Mouse (Mus musculus) adrenal gland, postnatal 25 days (tissue): ENCODE measurements around the gene Rchy1. TPM values are rescaled to one million over a fixed set of nuclear protein-coding genes. Genes with fewer than 3 reads are reported as not detected.

Source experiments
- DNase-seq: peaks from one replicate; pipeline ENCODE4 v3.0.0; 2021; ENCODE audit warnings: mixed read lengths
- long read RNA-seq: library from polyadenylated mRNA; stranded (forward); transcript quantifications from one replicate; pipeline ENCODE4 v2.0.0, GENCODE M21; 2021
- total RNA-seq: library from RNA; stranded (reverse); gene quantifications from 2 replicates; pipeline ENCODE4 v1.2.3, GENCODE M21; 2021

The Rchy1 gene
- 66.9 and 85.4 TPM in 2 replicates for total RNA-seq
- long read RNA-seq, transcript Rchy1-205 (1 exons, 1,046 nt) = minor isoform, 6 of 98 reads
- long read RNA-seq, transcript Rchy1-201 (9 exons, 1,967 nt) = major isoform, 78 of 98 reads
- long read RNA-seq, partial matches to known transcripts = 4 of 98 reads
- long read RNA-seq, other reads (novel, unspliced or antisense) = 8 of 98 reads

DNA sequence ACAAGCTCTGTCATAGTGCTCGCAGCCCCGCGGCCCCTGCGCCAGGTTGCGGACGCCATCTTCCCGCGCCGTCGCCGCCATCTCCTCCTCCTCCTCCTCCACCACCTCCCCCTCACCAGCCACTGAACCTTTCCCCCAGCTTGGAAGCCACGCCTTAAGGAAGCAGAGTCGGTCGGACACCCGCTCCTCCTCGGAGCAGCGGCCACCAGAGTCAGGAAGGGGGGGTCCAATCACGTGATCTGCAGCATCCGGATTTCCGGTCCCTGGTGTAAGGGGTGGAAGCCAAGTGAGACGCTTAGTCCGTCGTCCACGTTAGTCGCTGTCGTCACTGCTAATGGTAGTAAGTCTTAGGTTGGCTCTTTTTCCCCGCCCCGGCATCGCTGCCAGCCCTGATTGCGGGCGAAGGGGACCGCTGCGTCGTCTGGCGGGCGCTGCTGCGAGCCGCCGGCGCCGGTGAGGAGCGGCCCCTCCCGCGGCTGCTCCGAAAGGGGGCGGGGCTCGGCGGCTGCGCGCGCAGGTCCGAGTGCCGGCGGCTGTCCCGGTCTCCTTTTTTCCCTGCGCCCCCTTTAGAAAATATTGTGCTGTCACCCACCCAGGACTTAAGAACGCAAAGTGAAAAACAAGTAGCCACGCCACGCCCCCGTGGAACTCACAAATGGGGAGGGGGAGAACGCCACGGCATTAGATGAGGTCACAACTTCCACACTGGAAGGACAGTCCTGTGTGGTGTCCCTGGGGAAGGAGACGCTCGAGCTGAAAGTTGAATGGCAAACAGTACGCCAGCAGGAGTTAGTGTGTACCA is at the start of gene Rchy1:
Gene Rchy1 (minus strand): TSS at position 430 of the 802 bp plus-strand sequence.
- peak; percentile 95 for DNase-seq

DNA sequence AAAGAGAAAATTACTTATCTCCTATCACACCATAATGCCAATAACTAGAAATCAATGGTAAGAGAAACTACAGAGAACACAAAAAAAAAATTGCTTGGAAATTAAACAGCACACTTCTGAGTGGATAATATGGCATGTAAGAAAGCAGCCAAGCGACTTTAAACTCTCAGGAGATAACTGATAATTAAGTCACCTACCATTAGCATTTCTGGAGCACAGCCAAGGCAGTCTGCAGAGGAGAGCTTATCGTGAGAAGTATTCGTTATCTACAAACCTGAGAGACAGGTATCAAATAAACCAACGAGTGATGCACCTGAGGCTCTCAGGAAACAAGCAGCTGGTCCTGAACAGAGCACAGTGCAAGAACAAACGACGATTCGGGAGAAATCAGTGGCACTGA is 48.9 kb upstream of the Rchy1 start:
- DNase-seq = no peak

DNA sequence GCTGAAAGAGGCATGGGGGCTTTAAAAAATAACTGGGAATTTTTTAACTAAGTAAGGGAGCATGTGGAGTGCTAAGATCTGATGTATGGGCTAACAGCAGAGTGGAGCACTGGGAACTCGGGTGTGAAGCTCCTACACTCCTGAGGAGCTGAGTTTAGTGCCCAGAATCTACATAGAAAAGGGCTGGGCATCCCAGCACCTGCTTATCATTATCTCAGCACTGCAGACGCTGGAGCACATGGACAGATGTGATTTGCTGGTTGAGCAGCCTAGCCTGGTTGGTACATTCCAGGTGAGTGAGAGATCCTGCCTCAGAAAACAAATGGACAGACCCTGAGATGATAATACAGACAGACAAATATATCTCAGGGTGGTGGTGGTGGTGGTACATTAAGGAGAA is 47.0 kb upstream of the Rchy1 start:
- DNase-seq = no peak

DNA sequence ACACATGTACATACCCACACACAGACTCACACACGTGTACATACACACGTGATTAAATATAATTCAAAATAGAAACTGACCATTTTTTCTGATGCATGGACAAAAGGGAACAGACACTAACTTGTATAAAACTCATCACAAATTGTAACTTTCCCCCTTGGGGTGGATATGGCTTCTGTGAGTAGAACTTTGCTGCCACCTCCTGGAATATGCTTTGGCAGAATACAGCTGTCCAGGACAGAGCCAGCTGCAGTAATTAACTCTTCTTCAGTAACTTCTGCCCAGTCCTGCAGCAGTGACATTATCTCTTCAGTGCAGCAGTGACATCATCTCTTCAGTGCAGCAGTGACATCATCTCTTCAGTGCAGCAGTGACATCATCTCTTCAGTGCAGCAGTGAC is 40.1 kb upstream of the Rchy1 start:
- DNase-seq = no peak

DNA sequence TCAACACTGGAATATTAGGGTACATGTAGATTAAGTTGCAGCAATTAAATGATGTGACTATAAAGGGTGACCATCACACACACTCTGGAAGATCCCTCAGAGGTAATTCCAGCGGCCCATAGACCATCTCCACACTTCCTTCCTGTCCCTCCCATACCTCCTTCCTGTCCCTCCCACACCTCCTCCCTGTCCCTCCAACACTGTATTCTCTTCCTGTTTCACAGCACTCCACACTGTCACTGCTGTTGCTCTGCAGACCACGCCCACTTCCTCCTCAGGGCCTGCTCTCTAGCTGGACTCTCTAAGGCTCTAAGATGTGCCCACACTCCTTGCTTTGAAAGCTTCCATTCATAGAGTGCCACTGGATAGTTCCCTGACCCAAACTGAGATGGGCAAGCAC is 37.9 kb upstream of the Rchy1 start:
- DNase-seq = no peak

DNA sequence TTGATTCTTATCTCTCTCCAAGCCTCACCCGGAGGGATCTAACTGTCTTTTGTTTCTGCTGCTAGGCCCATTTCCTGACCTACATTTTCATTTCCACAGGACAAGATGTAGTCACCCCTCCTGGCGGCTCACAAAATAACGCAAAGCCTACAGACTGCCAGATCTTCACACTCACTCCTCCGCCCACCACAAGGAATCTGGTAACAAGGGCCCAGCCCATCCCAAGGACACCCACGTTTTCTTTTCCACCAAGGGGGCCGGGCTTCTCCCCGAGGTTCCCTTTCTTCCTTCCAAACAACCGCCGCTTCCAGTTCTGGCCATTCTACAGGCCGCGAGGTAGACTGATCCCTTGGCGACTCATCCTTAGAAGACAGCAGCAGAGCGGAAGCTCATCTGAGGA is 31.7 kb upstream of the Rchy1 start:
- peak; percentile 13 for DNase-seq

DNA sequence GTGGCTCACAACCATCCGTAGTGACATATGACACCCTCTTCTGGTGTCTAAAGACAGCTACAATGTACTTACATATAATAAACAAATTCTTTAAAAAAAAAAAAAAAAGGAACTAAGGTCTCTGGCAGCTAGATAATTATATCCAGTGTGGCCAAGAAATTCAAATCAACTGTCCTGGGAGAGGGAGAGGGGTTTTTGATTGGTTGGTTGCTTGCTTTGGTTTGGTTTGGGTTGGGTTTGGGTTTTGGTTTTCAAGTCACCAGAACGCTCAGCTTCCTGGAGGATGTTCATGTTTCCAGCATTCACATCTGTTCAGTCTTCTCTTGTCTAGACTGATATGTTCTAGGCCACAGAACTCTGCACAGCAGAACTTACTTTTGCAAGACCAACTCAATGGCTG is 30.2 kb upstream of the Rchy1 start:
- no peak for DNase-seq

DNA sequence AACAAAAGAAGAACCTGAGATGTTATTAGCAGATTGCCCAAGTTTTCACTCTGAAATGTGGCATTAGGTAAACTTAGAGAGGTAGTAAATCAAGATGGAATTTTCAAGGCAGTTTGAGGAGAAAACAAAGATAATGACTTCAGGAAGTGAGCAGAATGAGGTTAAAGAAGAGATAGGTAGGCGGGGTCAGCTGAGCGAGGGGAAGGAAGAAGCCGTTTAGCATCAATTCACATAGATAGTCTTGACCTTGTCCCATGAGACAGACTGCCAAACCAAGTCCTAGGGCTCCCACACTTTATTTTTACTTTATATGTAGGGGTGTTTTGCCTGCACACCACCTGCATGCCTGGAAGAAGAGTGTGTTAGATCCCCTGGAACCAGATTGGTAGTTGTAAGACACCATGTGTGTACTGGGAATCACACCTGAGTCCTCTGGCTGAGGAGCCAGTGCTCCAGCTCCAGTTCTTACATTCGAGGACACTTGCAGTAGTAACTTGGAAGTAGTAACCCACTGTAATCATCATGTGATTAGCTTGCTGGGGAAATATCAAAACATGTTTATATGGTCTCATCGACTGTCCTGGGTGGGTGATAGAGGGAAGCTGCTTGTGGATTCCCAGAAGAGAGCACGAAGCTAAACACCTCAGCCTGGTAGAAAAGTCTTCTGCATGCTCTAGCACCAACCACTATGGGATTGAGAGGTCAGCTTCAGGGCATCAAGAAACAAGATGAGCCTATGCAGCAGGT is 28.5 kb upstream of the Rchy1 start:
- no peak for DNase-seq

DNA sequence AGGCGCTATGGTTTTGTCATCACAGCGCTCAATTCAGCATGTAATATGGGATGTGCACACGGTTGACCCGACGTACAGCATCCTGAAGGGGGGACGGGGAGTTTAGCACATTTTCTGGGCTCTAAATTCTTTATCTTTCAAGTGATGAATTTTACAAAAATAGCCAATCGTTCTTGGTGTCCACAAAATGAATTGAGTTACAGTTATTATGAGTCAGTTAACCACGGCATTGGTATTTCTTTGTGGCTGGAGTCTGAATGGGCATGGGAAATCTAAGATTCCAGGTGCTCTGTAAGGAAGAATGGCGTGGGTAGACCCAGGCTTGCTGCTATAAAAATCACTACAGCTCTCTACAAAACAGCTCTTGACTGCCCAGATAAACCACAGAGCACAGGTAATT is 26.4 kb upstream of the Rchy1 start:
- no peak for DNase-seq

DNA sequence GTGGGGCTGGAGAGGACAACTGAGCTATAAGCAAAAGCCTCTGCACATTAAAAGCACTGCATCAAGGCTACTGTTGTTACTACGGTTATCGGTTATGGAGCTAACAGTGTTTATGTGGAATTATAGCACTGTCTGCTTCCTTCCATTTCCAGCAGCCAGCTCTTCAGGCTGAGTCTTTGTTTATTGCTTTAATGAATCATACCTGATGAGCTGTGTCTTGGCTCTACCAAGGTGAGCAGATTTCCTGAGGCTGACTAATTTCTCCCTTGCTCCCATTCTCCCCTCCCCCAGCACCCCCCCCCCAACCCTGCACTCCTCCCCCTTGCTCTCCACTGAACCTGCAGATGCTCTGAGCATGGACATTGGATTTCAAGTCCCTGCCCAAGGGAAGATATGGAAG is 24.9 kb upstream of the Rchy1 start:
- DNase-seq = no peak

DNA sequence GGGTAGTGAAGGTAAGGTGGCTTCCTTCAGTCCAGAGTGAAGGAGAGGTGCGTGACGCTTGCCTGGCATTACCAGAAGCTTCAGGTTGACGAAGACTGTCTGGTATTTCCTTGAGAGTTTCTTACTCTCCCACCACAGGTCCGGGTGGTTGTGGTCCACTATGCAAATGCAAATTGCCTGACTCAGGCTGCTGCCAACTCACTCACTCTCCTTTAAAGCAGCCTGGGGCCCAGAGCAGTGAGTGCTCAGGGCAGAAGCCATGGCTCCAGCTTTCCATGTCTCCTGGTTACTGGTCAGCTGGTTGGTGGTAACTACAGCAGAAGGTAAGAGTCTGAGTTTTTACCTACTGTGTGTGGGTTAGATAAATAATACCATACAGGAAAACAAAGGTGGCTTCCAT is 24.4 kb upstream of the Rchy1 start, which contains the start of gene Odaph:
Gene Odaph (plus strand): TSS at position 240 of the 400 bp plus-strand sequence.
- DNase-seq = no peak

DNA sequence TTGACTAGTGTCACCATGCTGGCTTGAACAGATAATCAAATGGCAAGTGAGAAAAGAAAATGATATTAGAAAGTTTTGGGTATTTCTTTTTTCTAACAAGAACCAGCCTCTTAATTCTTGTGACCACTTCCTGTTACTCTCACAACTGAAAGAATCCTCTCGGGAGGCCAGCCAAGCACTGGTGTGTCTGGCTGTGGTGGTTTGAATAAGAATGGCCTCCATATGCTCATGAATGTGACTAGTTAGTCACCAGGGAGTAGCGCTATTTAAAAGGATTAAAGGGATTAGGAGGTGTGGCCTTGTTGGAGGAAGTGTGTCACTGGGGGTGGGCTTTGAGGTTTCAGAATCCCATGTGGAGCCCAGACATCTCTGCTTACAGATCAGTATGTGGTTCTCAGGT is 22.9 kb upstream of the Rchy1 start:
- no peak for DNase-seq

DNA sequence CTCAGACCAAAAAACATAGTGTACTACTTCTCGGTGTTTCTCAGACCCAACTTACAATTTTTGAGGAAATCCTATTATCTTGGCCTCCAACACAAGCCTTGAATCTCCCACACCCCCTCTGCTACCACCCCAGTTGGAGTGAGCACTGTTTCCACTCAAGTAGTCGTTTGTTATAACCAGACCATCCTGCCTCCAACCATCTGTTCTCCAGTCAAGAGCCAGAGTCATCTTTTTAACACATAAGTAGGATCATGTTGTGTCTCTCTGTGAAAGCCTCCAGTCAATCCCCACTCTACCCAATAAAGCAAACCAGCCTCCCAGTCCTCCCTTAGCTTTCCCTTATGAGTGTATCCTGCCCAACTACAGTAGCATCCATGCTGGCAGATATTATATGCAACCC is 20.6 kb upstream of the Rchy1 start:
- no peak for DNase-seq

DNA sequence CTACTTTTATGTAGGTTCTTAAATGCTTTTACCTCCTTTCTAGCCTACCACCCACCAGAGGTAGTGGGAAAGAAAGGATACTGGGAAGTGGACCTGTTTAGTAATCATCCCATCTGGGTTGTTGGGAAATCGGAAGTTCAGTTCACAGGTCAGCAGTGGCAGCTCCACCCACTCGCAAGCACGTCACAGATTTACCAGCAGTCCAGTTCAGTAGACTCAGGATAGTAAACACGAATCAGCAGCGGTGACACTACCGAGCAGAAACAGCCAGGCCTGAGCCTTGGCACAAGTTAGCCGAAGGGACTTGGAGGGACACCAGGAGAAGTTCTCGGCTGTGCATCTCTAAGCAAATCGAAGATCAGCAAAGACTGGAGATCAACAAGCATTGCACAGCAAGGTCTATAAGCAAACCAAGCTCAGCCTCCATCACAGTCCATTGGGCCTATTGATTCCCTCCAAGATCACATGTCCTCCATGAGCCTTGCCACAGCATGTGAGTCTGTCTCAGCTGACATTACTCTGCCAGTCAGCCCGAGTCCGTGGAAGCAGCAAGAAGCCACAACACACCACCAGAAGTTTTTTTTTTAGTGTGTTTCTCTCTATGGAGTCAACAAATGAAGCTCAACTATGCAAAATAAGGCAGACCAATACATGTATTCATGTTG is 18.4 kb upstream of the Rchy1 start:
- DNase-seq = no peak

DNA sequence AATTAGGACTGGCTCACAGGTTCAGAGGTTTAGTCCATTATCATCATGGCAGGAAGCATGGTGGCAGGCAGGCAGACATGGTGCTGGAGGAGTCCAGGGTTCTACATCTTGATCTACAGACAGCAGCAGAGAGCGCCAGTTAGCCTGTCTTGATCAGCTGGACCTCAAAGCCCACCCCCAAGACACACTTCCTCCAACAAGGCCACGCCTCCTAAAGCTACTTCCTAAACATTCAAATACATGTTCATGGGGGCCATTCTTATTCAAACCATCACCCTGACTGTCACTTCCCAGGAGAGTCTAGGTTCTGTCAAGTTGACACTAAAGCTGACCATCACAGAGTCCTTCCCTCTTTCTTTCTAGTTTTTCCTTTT is 14.5 kb upstream of the Rchy1 start:
- no peak for DNase-seq

DNA sequence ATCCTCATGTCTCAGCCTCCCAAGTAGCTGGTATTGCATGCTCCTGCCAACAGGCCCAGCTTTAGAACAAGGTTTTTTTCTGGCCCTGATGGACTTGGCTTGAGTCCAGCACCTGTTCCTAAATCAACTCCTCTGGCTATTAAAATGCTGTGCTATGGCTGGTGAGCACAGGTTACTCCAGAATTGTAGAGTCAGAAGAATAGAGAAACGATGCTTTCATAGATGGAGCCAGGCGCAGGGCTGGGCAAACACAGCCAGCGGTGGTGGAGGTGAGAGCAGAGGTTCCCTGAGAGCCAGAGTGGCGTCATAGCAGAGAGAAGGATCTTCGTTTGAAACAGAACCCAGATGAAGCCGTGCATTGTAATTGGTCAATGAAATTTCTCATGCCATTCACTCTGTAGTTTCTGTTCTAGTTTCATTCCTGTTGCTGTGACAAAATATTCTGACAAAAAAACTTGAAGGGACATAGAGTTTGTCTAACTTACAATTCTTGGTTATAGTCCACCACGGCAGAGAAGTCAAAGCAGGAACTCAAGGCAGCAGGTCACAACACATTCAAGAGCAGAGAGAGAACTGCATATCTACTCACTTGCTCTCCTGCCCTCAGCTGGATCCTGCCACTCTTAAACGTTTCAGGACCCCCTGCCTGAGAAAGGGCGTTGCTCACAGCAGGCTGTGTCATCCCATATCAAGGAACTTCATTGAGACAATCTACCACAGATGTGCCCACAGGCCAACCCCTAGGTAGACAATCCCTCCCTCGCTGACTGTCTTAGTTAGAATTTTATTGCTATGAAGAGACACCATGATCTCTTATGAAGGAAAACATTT is 13.9 kb upstream of the Rchy1 start:
- no peak for DNase-seq

DNA sequence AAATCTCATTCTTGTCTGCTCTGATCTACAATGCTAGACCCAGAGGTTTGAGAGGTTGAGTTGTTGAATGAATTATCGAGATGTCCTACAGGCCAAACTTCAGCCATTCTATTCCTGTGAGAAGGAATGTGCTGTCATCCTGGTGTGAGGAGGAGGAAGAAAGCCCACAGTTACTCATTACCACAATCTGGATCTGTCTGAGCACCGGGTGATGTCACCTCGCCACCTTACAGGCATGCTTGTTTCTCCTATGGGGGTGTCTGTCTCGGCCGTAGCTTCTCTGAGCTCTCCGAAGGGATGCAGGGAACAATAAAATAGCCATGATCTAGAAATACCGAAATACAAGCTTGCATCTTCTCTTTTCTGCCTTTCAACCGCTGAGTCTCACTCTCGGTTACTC is 12.9 kb upstream of the Rchy1 start:
- no peak for DNase-seq

DNA sequence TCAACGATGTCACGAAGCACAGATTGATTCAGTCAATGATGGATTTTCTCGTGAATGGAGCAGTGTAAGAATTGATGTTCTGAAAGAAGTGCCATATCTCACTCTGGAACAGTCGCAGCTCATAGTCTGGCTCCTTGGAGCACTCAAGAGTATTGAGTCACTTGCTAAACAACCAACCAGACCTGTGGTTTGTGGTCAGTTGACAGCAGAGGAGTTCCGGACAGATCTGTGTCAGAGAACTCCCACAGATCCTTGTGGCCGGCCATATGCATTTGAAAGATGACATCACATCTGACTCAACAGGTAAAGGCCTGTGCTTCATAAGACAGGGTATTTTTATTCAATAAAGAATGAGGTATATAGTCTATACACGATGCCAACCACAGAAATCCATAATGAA is 11.1 kb upstream of the Rchy1 start:
- DNase-seq = no peak

DNA sequence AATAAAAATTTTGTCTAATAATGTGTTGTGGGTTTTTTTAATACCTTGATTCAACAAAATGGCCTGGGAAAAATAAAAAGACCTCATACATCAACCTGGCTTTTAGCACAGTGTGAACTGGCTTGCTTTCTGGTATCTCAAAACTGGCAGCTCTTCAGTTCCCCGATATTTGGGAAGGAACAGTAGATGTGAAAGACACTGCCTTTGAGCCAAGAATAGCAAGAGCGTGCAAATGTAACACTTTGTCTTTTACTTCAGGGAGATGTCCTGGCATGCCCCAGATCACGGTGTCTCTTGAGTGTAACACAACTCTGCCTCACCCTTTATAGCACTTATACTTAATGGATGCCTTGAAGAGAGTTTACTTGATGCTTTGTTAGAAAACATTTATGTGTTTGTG is 9.2 kb upstream of the Rchy1 start:
- DNase-seq = no peak

DNA sequence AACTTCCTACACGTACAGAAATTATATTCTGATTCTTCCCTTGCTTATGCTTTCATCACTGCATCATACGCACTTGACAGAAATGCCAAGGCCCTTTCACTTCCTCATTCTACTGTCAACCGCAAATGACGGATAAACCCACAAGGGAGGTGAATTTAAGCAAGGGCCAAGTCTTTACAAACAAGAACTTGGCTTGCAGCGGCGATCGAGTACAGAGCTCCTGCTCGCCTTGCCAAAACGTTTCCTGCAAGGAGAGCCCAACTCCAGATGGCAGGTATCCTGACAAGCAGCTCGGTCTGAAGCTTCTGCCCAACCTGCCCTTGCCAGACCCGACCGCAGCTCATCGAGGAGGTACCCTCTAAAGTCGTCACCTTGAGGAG is 619 bp downstream of the Rchy1 start:
- DNase-seq = no peak

DNA sequence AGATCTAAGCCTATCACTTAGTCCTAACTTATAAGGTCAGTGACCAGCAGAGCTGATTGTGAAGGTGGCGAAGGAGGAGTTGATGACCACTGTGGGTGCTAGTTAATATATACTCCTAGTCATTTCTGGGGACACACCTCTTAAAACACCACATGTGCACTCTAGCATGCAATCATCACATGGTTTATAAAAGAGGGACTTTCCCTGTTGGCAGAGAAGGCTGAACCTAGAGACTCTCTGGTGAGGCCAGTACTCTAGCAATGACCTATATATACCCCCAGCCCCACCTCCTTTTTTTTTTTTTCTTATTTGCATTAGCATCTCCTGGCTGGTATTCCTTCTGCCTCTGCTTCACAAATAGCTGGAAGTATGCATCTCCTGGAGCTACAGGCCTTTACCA is 1.5 kb downstream of the Rchy1 start:
- no peak for DNase-seq

DNA sequence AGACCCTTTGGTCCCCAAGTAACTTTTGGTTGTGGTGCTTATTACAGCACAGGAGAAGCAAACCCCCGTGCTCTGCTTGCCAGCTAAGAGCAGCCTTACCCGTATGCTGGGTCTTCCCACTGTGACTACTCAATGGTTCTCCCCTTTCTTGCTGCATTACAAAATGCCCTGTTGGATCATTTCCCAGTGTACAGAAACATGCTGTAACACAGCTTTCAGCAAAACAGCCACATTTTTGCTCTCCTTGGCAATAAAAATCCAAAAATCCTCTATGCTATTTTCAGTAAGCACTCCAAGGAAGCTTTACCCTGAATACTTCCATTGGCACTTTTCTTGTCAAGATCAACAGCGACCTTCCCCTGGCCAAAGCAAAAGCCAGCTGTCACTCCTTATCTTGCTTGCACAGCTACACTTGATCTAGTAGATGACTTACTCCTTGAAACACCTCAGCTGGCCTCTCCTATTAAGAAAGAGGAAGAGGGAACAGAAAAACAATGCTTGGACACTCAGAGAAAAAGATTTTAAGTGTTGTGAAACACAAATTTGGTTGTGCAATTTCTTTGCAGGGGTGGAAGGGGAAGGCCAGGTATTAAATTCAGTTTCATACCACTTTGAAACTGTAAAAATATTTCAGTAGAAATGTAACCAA is 2.1 kb downstream of the Rchy1 start:
- DNase-seq = no peak
